Mouse (Mus musculus) spleen, adult 2 months (tissue): ENCODE results near the gene Esr1.

Experiments
- CTCF ChIP-seq: fragments of 200-500 bp; IDR thresholded peaks from 2 replicates; pipeline ENCODE4 v1.5.1; 2011; ENCODE audit warnings: mild to moderate bottlenecking, inconsistent platforms; ENCODE audit not compliant: insufficient read depth, insufficient read length, insufficient replicate concordance; ENCODE audit errors: extremely low read depth
- POLR2A ChIP-seq: fragments of 200-500 bp; IDR thresholded peaks from 2 replicates; pipeline ENCODE4 v1.6.1; 2011; ENCODE audit warnings: low read depth, low read length, inconsistent platforms

- TF ChIP-seq POLR2A (no peak), CTCF (no peak)
Measured at GRCm38 (mm10) chr10:4629314-4629713, 17.9 kb downstream of the Esr1 start.
